Mouse (Mus musculus) cerebellum, adult 9-11 months (tissue): ENCODE measurements around the gene Alkbh1.
A peak's percentile ranks its signal among the peaks of the same experiment; 100 is the strongest.

Experiments used
- DNase-seq: peaks from one replicate; pipeline ENCODE4 v3.0.0; 2022

Gene Alkbh1

DNA sequence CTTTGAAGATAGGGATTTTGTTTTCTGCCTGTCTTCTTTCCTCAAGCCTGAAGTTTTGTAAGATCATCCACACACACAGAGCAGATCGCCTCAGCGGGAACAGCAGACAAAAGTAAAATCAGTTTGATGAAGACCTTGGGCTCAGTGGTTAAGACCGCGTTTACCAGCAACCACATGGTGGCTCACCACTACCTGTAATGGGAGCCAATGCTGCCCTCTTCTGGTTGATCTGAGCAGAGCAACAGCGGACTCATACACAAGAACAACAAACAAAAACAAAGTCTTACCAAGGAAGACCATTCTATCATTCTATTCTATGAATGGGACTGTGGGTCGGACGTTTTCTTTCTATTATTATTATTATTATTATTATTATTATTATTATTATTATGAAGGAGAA is 27.1 kb downstream of the Alkbh1 start:
- no peak for DNase-seq

DNA sequence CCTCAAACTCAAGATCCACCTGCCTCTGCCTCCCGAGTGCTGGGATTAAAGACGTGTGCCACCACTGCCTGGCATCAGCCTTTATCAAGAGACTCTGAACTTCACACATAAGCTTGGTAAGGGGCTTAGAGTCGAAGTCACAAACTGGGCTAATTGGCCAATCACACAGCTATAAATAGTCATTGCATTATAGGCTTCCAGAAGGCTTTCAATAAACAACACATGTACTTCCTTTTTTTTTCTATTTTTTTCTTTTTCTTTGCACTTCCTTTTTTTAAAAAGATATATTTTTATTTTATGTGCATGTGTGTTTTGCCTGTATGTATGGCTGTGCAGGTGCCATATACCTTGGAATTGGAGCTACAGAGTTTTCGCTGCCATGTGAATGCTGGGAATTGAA is 28.5 kb downstream of the Alkbh1 start:
- DNase-seq = no peak

- DNase-seq = peak; percentile 31
These were observed 30.5 kb downstream of the Alkbh1 start for GRCm38 (mm10) chr12:87413179-87413790.

- DNase-seq = no peak
These were observed 32.8 kb downstream of the Alkbh1 start for GRCm38 (mm10) chr12:87410999-87411398.

DNA sequence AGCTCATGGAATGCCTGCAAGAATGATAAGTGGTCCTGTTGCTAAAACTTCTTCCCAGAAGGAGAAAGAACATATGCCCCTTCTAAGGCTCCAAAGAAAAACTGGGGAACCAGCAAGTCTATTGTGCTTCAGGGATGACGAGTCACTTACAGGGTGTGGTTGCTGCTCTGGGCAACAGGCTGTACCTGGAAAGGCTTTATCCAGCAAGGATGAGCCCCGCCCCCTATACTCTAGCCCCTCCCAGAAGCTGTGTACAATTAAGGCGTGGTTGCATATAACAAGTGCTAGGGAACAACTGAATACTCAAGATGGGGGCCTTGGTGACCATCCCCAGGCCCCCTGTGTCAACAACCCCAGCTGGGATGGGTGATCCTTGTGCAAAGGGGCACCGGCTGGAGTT is 34.7 kb downstream of the Alkbh1 start:
- DNase-seq = no peak

GRCm38 (mm10) chr12:87407869-87408605 is 35.8 kb downstream of the Alkbh1 start:
- DNase-seq = no peak

- DNase-seq = no peak
These were observed 38.1 kb downstream of the Alkbh1 start for GRCm38 (mm10) chr12:87405721-87406120.

DNA sequence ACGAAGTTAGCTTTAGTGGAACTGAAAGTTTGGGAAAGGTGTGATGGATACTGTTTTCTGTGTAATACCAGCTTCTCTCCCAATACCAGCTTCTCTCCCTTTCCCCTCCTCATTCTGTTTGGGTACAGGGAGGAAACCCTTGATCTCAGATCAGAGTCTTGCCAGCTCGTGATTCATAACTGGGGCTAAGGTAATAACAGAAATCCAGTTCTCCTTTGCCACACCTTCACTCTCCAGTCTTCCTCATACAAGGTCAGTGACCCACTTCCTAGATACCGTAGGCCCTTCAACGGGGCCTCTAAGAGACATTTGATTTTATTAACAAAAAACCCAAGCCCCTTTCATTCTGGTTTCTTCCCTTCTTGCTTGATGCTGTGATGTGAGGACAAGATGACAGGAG is 38.7 kb downstream of the Alkbh1 start:
- DNase-seq = no peak

- DNase-seq = no peak
These were observed 41.9 kb downstream of the Alkbh1 start for GRCm38 (mm10) chr12:87401883-87402282.

GRCm38 (mm10) chr12:87399119-87399819 is 44.5 kb downstream of the Alkbh1 start:
- no peak for DNase-seq

- no peak for DNase-seq
These were observed 45.9 kb downstream of the Alkbh1 start for GRCm38 (mm10) chr12:87397811-87398417.

- DNase-seq = no peak
These were observed 46.7 kb downstream of the Alkbh1 start for GRCm38 (mm10) chr12:87397126-87397525.

DNA sequence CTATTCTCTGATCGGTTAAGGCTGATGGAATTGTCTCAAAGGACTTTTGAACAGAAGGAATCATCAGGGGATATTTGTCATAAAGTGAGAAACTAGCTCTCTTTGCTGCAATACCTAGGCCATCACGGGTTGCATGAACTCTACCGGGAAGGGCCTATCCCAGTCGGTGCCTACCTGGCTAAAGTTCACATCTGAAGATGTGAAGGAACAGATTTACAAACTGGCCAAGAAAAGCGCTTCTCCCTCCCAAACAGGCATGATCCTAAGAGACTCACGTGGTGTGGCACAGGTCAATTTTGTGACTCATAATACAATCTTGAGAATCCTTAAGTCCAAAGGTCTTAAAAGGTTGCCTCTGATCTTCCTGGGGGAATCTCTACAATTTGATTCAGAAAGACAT is 49.5 kb downstream of the Alkbh1 start:
- no peak for DNase-seq

DNA sequence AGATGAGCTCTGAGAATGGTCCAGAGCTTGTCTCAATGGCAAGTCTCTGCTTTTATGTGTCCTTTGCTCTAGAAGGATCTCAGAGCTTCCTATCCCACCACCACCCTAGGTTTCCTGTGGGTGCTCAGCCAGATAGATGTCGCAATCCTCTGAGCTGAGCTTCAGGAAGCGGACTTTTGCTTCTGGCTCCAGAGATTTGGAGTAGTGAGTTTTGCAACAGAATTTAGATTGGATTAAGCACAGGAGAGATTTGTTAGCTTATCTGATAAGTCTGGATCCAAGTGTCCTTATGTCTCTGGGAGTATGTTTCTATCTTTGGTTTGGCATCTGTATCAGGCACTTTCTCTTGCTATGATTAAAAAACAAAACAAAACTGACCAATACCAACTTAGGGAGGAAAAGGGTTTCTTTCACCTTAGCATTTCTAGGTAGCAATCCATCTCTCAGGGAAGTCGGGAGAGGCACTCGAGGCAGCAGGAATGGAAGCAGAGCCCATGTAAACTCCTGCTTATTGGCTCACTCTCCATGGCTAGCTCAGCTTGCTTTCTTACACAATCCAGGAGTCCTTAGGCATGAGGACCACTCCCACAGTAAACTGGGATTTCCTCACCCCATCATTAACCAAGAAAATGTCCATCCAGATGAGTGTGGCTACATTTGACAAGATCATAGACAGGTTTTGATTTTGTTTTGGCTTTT is 50.2 kb downstream of the Alkbh1 start:
- no peak for DNase-seq

DNA sequence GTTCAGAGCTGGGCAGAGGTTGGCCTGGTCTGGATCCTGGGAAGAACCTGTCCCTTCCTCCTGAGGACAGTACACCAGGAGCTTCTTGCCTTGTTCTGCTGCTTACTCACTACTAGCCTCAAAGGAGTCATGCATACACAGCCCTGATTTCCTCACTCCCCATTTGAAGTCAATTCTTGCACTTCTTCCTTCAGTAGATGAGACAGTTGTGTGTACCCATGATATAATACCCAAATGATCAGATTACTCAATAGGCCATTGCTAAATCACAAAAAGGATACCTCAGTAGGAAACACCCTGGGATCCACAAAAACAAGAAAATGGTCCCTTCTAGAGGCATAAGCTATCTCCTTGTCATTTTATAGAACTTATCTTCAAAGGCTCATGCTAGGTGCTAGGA is 52.5 kb downstream of the Alkbh1 start:
- DNase-seq = no peak

DNA sequence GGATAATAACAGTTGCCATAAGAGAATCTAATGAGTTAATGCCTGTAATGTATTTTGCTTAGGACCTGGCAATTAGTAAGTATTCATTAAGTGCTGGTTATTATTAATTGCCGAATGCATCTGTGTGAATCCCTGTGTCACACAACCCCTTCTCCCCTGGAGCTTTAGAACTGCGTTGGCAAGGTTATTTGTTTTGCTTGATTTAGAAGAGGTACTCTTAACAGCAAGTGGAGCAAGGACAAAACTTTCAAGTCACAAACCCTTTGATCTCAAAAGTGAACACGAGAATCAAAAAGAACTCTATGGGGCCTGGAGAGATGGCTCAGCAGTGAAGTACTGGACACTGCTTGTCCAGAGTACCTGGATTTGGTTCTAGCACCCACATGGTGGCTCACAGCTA is 54.6 kb downstream of the Alkbh1 start:
- peak; percentile 28 for DNase-seq

DNA sequence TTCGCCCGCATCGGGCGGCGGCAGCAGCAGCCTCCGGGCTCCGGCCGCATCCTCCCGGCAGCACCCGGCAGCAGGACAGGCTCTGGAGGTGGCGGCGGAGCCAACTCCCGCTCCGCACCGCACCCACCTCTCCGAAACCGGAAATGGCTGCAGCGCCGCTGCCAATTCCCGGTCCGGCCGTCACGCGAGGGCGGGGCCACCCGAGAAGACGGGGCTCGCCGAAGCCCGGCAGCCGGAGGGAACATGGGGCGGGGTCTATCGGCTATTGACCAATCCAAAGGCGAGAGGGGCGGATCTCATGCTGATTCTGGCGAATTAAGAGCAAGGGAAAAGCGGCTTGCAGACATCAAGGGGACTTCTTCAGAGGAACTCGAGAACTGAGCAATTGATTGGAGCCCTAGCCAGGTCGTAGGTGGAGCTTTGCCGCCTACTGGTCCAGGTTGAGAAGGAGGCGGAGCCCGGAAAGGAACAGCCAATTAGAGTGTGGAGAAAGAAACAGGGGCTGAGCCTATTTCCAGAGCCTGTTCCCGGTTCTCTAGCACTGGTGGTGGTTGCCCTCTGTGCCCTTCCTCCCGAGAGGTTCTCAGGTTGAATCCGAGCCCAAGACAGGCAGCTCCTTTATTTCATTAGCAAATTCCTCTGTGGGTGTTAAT is 55.6 kb downstream of the Alkbh1 start, which contains the start of gene Sptlc2:
Gene Sptlc2 (minus strand): TSS at position 234 of the 653 bp plus-strand sequence.
- peak; percentile 100 for DNase-seq

DNA sequence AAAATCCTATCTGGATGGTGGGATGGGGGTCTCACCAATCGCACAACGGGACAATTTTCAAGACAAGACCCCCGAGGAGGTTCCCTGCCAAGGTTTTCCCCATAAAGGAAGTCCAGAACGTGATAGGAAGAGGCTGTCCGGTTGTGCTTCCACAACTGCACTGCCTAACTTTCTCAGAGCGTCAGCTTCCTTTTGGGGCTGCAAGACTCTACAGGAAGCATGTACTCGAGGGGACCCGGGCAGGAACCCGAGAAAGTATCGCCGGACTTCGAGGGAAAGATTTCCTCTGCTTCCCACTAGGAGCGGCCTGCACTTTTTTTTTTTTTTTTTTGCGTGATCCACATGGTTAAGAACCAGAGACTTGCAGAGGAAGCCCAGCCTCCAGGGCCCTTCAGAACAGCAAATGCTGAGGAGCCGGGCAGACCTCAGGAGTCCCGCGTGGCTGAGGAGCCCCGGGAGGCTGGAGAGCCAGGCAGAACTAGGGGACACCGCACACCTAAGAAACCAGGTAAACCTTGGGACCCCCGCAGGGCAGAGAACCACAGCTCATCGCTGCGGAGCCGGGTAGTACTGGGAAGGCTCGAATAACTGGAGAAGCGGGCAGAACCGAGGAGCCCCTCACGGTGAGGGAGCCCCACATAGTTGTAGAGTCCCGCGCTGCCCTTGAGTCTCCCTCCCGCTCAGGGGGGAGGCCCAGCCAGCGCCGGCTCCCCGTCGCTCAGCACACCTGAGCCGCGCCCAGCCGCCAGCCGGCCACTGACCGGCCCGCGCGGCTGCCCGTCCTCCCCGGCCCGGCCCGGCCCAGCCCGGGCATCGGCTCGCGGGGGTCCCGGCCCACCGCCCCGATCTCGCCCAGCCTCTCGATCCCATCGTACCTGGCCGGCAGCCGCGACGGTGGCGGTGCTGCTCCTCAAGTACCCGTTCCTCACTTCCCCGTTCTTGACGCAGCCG is 56.4 kb downstream of the Alkbh1 start:
- peak; percentile 70 for DNase-seq

- no peak for DNase-seq
These were observed 58.8 kb downstream of the Alkbh1 start for GRCm38 (mm10) chr12:87385051-87385450.

DNA sequence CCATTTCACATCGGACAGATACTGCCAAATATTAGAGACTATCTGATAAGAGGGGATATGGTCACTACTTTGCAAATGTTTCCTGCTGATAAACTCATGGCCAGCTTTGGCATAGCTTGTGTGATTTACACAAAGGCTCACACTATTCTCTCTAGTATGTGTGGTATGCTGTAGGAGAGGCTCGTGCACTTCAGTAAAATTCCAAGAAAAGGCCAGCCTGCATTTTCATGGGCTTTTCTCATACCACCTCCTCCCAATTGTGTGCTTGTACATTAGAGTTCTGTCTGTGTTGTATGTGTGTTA is 62.5 kb downstream of the Alkbh1 start:
- no peak for DNase-seq
